Mouse (Mus musculus) hindbrain, embryonic 14.5 days (tissue): ENCODE data around the gene Nup54. TPM values are rescaled to one million over a fixed set of nuclear protein-coding genes. Genes with fewer than 3 reads are reported as not detected.
A peak's percentile ranks its signal among the peaks of the same experiment; 100 is the strongest.

Experiments used
- ATAC-seq: fragments of 200-750 bp; cut with Nextera tagmentation; 2 replicates; pipeline ENCODE4 v1.8.0; 2017; ENCODE audit warnings: moderate number of reproducible peaks, mild to moderate bottlenecking, moderate TSS enrichment, moderate library complexity; ENCODE audit not compliant: low FRiP score
- DNase-seq: peaks from one replicate; pipeline ENCODE4 v3.0.0-alpha.2; 2015; ENCODE audit warnings: low spot score
- H3K27ac ChIP-seq: fragments of 300-500 bp; sonication (generic); 2 replicates; pipeline ENCODE4 v1.5.1; 2014; ENCODE audit warnings: mild to moderate bottlenecking, moderate library complexity
- H3K27me3 ChIP-seq: fragments of 300-500 bp; sonication (generic); 2 replicates; pipeline ENCODE4 v1.6.1; 2014; ENCODE audit warnings: mild to moderate bottlenecking, low read length, mixed read lengths; ENCODE audit not compliant: control insufficient read depth, insufficient read depth
- H3K36me3 ChIP-seq: fragments of 300-500 bp; sonication (generic); replicated peaks from 2 replicates; pipeline ENCODE4 v1.6.1; 2014; ENCODE audit not compliant: control insufficient read depth, insufficient read depth
- H3K4me1 ChIP-seq: fragments of 300-500 bp; sonication (generic); replicated peaks from 2 replicates; pipeline ENCODE4 v1.6.1; 2014; ENCODE audit warnings: antibody characterized with exemption, low read length, mixed read lengths; ENCODE audit not compliant: control insufficient read depth, insufficient read depth
- H3K4me2 ChIP-seq: fragments of 300-500 bp; sonication (generic); replicated peaks from 2 replicates; pipeline ENCODE4 v1.6.1; 2014; ENCODE audit warnings: mild to moderate bottlenecking, moderate library complexity
- H3K4me3 ChIP-seq: fragments of 300-500 bp; sonication (generic); replicated peaks from 2 replicates; pipeline ENCODE4 v1.5.1; 2014; ENCODE audit warnings: mild to moderate bottlenecking, low read length
- H3K9ac ChIP-seq: fragments of 300-500 bp; sonication (generic); 2 replicates; pipeline ENCODE4 v1.6.1; 2014
- H3K9me3 ChIP-seq: fragments of 300-500 bp; sonication (generic); 2 replicates; pipeline ENCODE4 v1.6.1; 2016; ENCODE audit warnings: low read length; ENCODE audit not compliant: control insufficient read depth
- WGBS: fragments of 180-500 bp; shearing (Covaris S2); extraction: QIAGEN DNeasy Blood & Tissue Kit; methylation state at CpG from one replicate; pipeline ENCODE4 v1.1.7; 2014; 5-methylcytosine and 5-hydroxymethylcytosine counted together
- polyA plus RNA-seq: library from polyadenylated mRNA; unstranded; fragments of >200 nt; fragmentation: Nextera tagmentation; extraction: Ambion mirVana; gene quantifications from 2 replicates; pipeline ENCODE4 v1.2.1, GENCODE M21; 2014

Nup54 gene
- polyA plus RNA-seq = 51.5 and 59.4 TPM in 2 replicates

DNA sequence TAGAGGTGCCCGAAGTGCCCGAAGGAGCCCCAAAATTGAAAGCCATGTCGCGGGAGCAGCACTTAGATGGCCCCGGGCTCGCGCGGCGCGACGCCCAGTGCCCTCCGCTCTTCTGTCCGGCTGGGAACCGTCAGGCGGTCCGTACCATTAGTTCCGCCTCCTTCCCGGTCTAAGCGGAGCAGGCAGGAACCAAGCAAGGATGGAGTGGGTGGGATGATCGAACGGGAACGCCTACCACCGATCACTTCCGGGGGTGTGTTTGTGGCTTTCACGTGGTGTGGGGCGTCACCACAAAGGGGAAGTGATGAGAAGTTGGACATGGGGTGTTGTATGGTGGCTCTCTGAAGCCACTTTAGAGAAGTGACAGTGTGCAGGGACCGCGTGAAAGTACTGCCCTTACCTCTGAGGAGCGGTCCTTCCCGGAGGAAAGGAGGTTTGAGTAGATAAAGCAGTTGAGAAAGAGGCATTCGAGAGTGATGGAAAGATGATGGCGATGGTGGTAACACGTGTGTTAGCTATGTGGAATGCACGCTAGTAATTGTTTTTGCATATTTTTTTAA lies at the start of gene Nup54:
TSS of gene Nup54 (minus strand) at position 195 of the 560 bp plus-strand sequence.
- Histone ChIP-seq H3K4me3 (peak within 1 kb of the TSS; percentile 86), H3K4me2 (peak within 1 kb of the TSS; percentile 94), H3K27ac (peak within 1 kb of the TSS; percentile 83), H3K9me3 (no peaks in the 10 kb centered on the region), H3K4me1 (peaks cover 18% of the 10 kb centered on the region), H3K9ac (peak within 1 kb of the TSS; percentile 84), H3K36me3 (no peaks in the 10 kb centered on the region; the same call in 1 of the 2 replicates), H3K27me3 (no peaks in the 10 kb centered on the region)
- WGBS = under 1% methylated on average over 34 of the region's 34 CpGs
- ATAC-seq = peak; percentile 100
- DNase-seq = peak; percentile 94

DNA sequence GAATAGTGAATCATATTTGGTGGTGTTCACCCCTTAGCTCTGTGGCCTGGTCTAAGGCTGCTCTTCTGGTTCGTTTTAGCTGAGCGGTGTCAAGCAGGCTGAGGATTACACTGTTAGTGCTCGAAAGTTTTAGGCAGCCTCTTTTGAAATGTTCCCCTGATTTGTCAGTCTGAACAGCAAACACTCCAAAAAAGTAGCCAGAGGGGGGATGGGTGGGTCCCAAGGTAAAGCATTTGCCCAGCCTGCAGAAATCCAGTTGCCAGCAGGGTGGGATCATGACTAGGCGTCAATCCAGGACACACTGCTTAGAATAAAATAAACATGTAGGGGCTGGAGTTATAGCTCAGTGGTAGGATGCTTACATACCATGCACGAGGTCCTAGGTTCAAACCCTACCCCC lies 37.8 kb upstream of the Nup54 start:
- 90% methylated on average over 5 of the region's 5 CpGs for WGBS
- Histone ChIP-seq H3K4me3 (no peak overlapping the region), H3K4me2 (no peak overlapping the region), H3K27ac (no peak overlapping the region), H3K27me3 (no peaks in the 10 kb centered on the region), H3K36me3 (peaks cover 8% of the 10 kb centered on the region; the same call in 1 of the 2 replicates), H3K9me3 (no peaks in the 10 kb centered on the region), H3K4me1 (no peaks in the 10 kb centered on the region), H3K9ac (no peak overlapping the region)
- ATAC-seq = no peak
- DNase-seq = no peak

- DNase-seq (no peak), ATAC-seq (no peak)
- H3K4me1 ChIP-seq = no peaks in the 10 kb centered on the region
- H3K4me2 ChIP-seq = no peak overlapping the region
- no peak overlapping the region for H3K4me3 ChIP-seq
- H3K36me3 ChIP-seq = peaks cover 8% of the 10 kb centered on the region; the same call in 1 of the 2 replicates
- H3K27me3 ChIP-seq = no peaks in the 10 kb centered on the region
- H3K9ac ChIP-seq = no peak overlapping the region
- H3K9me3 ChIP-seq = no peaks in the 10 kb centered on the region
- WGBS = 94% methylated on average over 4 of the region's 4 CpGs
- no peak overlapping the region for H3K27ac ChIP-seq
These were observed 36.5 kb upstream of the Nup54 start for GRCm38 (mm10) chr5:92471531-92471930.

- 92% methylated on average over 18 of the region's 18 CpGs for WGBS
- Histone ChIP-seq H3K4me3 (no peak overlapping the region), H3K27ac (no peak overlapping the region), H3K36me3 (peaks cover 3% of the 10 kb centered on the region; the same call in 1 of the 2 replicates), H3K9me3 (no peaks in the 10 kb centered on the region), H3K4me2 (no peak overlapping the region), H3K9ac (no peak overlapping the region), H3K4me1 (no peaks in the 10 kb centered on the region), H3K27me3 (no peaks in the 10 kb centered on the region)
- DNase-seq (no peak), ATAC-seq (no peak)
These were observed 34.4 kb upstream of the Nup54 start for GRCm38 (mm10) chr5:92469201-92470130.

GRCm38 (mm10) chr5:92468234-92468633 lies 33.2 kb upstream of the Nup54 start:
- H3K4me2 ChIP-seq = no peak overlapping the region
- WGBS = 90% methylated on average over 6 of the region's 6 CpGs

DNA sequence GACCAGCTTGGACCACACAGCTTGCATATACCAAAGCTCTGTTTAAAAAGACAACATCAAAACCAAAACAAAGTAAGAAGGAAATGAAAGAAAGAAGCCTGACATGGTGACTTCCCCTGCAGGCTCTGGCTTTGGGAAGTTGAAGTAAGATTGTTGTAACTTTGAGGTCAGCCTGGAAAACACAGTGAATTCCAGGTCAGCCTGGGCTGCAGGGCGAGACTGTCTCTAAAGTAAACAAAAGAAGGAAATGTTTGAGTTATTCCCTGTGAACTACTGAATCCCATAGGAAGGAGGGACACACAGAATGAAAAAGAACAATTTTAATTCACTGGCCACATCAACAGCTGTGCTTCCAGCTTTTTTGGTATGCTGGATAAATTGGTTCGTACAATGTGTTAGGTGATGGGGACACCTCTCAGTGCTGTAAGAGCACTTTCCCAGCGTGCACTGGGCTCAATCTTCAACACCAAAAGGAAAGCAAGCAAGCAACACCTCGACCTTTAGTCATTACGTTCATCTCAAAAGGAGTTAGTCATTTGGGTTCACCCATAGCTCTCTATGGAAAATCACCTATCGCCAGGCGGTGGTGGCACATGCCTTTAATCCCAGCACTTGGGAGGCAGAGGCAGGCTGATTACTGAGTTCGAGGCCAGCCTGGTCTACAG lies 32.2 kb upstream of the Nup54 start:
- Histone ChIP-seq H3K4me3 (no peak overlapping the region), H3K36me3 (0 out of 2 replicates have a peak, but pooled peaks cover 3% of the 10 kb centered on the region), H3K9ac (no peak overlapping the region), H3K4me2 (no peak overlapping the region), H3K4me1 (no peaks in the 10 kb centered on the region), H3K9me3 (no peaks in the 10 kb centered on the region), H3K27ac (no peak overlapping the region), H3K27me3 (no peaks in the 10 kb centered on the region)
- DNase-seq = no peak
- ATAC-seq = no peak
- 83% methylated on average over 8 of the region's 8 CpGs for WGBS

More at GRCm38 (mm10) chr5:92468234-92468633, 33.2 kb upstream of the Nup54 start:
- Histone ChIP-seq H3K9ac (no peak overlapping the region), H3K36me3 (0 out of 2 replicates have a peak, but pooled peaks cover 3% of the 10 kb centered on the region), H3K4me3 (no peak overlapping the region), H3K9me3 (no peaks in the 10 kb centered on the region), H3K27ac (no peak overlapping the region), H3K4me1 (no peaks in the 10 kb centered on the region), H3K27me3 (no peaks in the 10 kb centered on the region)
- ATAC-seq = no peak
- DNase-seq = no peak

- 87% methylated on average over 5 of the region's 5 CpGs for WGBS
- no peaks in the 10 kb centered on the region for H3K9me3 ChIP-seq
- H3K9ac ChIP-seq = no peak overlapping the region
- ATAC-seq = no peak
- H3K36me3 ChIP-seq = peaks cover 7% of the 10 kb centered on the region
- H3K27ac ChIP-seq = no peak overlapping the region
- DNase-seq = no peak
- H3K4me3 ChIP-seq = no peak overlapping the region
- H3K4me2 ChIP-seq = no peak overlapping the region
- no peaks in the 10 kb centered on the region for H3K27me3 ChIP-seq
- no peaks in the 10 kb centered on the region for H3K4me1 ChIP-seq
These were observed 30.5 kb upstream of the Nup54 start for GRCm38 (mm10) chr5:92465511-92465910.

DNA sequence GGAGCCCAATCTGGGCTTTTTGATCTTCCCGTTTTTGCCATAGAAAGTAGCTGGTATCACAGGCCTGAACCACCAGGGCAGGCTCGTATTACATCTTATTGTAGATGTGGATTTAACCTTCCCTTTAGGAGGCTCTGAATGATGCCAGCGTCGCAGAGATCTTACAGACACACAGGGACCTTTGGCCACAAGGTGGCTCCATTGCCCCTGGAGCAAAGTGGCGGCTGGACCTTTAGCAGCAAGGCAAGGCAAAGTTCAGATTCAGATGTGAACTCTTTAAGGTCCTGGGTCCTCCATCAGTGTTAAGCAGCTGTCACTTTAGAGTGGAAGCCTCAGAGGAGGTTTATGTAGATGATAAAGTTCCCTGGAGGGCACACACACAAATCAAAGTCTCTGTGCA lies 26.3 kb upstream of the Nup54 start:
- no peaks in the 10 kb centered on the region for H3K4me1 ChIP-seq
- no peaks in the 10 kb centered on the region for H3K27me3 ChIP-seq
- H3K9ac ChIP-seq = no peak overlapping the region
- H3K4me2 ChIP-seq = no peak overlapping the region
- no peaks in the 10 kb centered on the region for H3K9me3 ChIP-seq
- peaks cover 29% of the 10 kb centered on the region for H3K36me3 ChIP-seq
- peak; percentile 50 for DNase-seq
- H3K27ac ChIP-seq = no peak overlapping the region
- WGBS = 24% methylated on average over 5 of the region's 5 CpGs
- no peak for ATAC-seq
- H3K4me3 ChIP-seq = no peak overlapping the region

DNA sequence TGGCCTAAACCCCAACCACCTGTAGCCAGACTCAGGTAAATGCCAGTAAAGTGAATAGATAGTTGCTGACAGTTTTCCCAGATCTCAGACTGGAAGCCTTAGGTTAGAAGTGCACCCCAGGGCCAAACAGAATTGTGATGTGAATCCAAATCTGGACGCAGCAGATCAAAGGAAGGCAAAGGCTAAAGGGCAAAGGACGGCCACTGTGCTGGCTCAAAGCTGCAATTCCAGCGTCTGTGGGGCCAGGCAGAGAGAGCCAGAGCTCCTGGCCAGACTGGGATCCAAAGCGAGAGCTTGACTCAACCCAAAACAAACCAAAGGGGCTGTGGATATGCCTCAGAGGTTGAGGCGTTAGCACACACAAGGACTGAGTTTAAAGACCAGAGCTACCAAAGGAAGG lies 23.7 kb upstream of the Nup54 start:
- Histone ChIP-seq H3K4me2 (no peak overlapping the region), H3K27me3 (no peaks in the 10 kb centered on the region), H3K9me3 (no peaks in the 10 kb centered on the region), H3K4me3 (no peak overlapping the region), H3K27ac (no peak overlapping the region), H3K9ac (no peak overlapping the region), H3K36me3 (peaks cover 44% of the 10 kb centered on the region), H3K4me1 (no peaks in the 10 kb centered on the region)
- DNase-seq (no peak), ATAC-seq (no peak)
- whole genome bisulfite sequencing = 61% methylated on average over 5 of the region's 5 CpGs
